Mouse (Mus musculus): ENCODE measurements around the gene Thrsp. TPM values are rescaled to one million over a fixed set of nuclear protein-coding genes. Genes with fewer than 3 reads are reported as not detected.
A peak's percentile ranks its signal among the peaks of the same experiment; 100 is the strongest.
"Not testable (repeated sequence)": the region's sequence is repeated elsewhere in the genome, so short reads cannot be mapped to it uniquely, and the experiment has no call there.

Thrsp gene
- polyA plus RNA-seq, 1 experiment: 13.1 TPM

DNA sequence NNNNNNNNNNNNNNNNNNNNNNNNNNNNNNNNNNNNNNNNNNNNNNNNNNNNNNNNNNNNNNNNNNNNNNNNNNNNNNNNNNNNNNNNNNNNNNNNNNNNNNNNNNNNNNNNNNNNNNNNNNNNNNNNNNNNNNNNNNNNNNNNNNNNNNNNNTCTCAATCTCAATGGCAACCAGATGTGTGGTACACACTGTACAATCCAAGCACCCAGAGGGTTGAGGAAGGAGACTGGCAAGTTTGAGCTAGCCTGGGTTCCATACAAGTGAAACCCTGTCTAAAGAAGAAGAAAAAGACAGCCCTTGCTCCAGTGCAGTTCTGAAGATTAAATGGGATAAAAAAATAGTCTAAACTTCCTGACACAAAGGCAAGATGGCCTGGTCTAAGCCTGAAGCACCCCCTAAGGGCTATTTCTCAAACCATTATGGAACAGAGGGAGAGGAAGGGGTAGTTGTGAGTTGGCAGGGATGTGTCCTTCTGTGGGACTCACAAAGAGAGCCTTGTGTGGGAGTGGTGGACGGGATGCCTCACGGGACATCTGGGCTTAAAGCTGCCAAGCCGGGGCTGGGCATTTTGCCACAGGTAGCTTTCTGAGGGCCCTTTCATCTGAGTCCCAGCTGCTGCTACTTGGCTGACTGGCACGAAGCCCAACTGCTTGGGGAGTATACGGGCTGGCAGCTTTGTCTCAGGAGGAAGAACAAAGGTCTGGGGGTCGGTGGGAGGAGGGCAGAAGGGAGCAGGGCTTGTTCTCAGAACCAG lies 28.8 kb upstream of the Thrsp start:
- WGBS: 7% methylated on average over 6 of the region's 6 CpGs
- Histone ChIP-seq H3K4me1 (ENCODE audit: control insufficient read depth, insufficient read depth, low read length) (no peaks in the 10 kb centered on the region; the same call in 1 of the 2 replicates), H3K27ac (ENCODE audit: control insufficient read depth, insufficient read depth, low read depth, low read length, poor library complexity) (no peak overlapping the region), H3K4me3 (replicated peaks; ENCODE audit: control insufficient read depth, low read depth, low read length) (no peak overlapping the region)
- no peak for TF ChIP-seq POLR2A (IDR thresholded peaks at IDR 0.05; ENCODE audit: borderline replicate concordance, control insufficient read depth, low read depth, low read length)
- TF ChIP-seq CTCF (IDR thresholded peaks at IDR 0.05; ENCODE audit: control insufficient read depth, insufficient read depth, low read length): no peak

DNA sequence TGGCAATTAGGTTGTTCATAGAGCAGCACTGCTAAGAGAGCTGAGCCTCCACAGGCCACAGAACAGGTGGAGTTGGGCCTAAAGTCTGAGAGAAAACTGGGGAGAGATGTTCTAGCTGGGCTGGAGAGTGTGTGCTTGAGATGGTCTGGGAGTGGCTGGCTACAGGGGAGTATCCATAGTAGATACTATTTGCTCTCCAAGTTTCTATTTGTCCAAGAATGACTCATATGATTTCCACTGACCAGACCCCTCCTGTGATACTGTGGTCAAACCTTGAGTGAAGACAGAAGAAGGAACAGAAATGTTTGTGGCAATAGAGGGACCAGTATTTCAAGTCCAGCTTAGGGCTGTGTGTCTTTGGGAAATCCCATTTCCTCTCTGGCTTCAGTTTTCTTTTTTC lies 21.5 kb upstream of the Thrsp start:
- Histone ChIP-seq H3K4me3 (replicated peaks; ENCODE audit: control insufficient read depth, low read depth, low read length) (no peak overlapping the region), H3K4me1 (ENCODE audit: control insufficient read depth, insufficient read depth, low read length) (no peaks in the 10 kb centered on the region; the same call in 1 of the 2 replicates), H3K27ac (ENCODE audit: control insufficient read depth, insufficient read depth, low read depth, low read length, poor library complexity) (no peak overlapping the region)
- no peak for TF ChIP-seq POLR2A (IDR thresholded peaks at IDR 0.05; ENCODE audit: borderline replicate concordance, control insufficient read depth, low read depth, low read length)
- TF ChIP-seq CTCF (IDR thresholded peaks at IDR 0.05; ENCODE audit: control insufficient read depth, insufficient read depth, low read length): no peak

DNA sequence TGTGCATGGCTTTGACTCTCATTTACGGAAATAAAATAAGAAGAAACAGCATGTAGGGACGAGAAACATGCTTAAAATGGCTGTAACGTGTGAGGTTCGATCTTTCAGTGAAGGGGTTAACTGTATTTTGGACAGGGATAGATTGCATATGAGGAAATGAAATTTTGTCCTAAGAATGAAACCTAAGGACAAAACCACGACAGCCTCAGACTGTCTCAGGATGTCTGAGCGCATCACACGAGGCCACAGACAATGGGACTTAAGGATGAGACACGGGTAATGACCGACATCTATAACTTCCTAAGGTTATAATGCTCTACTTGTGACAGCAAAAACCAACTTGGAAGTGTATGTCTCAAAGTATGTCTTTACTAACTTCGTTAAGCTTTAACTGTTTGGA lies 17.0 kb upstream of the Thrsp start:
- no peak for TF ChIP-seq POLR2A (IDR thresholded peaks at IDR 0.05; ENCODE audit: borderline replicate concordance, control insufficient read depth, low read depth, low read length)
- no peak for TF ChIP-seq CTCF (IDR thresholded peaks at IDR 0.05; ENCODE audit: control insufficient read depth, insufficient read depth, low read length)
- no peak overlapping the region for H3K4me3 ChIP-seq (replicated peaks; ENCODE audit: control insufficient read depth, low read depth, low read length)
- H3K27ac ChIP-seq (ENCODE audit: control insufficient read depth, insufficient read depth, low read depth, low read length, poor library complexity): no peak overlapping the region
- no peaks in the 10 kb centered on the region for H3K4me1 ChIP-seq (ENCODE audit: control insufficient read depth, insufficient read depth, low read length)
- whole genome bisulfite sequencing: 62% methylated on average over 10 of the region's 10 CpGs

DNA sequence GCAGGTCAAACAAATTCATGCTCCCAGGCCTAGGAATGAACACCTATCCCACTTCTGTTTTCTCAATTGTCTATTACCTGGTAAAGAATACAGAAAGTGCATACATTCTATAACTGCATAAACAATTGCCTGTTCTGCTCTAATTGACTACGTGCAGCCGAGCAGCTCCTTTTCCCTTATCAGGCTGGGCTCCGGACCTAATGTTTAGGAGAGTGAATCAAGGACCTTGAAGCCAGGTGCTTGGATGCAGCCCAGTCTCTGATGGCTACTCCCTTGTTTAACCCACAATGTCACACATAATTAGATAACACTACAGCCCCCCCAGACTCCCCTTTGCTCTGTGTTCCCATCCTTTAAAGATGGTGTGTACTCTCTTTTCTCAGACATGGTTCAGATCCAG lies 16.0 kb upstream of the Thrsp start:
- not testable (repeated sequence) for H3K4me1 ChIP-seq (ENCODE audit: control insufficient read depth, insufficient read depth, low read length); H3K4me3 ChIP-seq (replicated peaks; ENCODE audit: control insufficient read depth, low read depth, low read length); H3K27ac ChIP-seq (ENCODE audit: control insufficient read depth, insufficient read depth, low read depth, low read length, poor library complexity)
- WGBS: 81% methylated on average over 3 of the region's 3 CpGs

DNA sequence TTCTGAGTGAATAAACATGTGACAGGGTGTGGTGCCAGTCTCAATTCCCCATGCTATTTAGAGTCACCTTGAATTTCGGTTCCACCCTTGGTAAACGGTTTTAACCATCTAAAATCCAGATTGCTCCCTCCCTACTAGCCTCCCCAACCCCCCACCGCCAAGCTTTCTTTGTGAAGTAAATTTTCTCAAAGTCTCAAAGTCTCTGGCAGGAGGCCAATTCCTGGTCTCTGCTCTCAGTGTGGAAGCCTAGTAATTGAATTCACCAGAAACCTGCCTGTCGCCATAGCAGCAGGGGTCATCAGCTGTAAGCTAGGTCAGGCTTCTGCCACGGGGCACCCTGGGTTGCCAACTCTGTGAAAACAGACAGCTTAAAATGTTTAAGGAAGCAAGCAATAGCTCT lies 12.2 kb upstream of the Thrsp start:
- TF ChIP-seq POLR2A (IDR thresholded peaks at IDR 0.05; ENCODE audit: borderline replicate concordance, control insufficient read depth, low read depth, low read length) (no peak), CTCF (IDR thresholded peaks at IDR 0.05; ENCODE audit: control insufficient read depth, insufficient read depth, low read length) (no peak)
- 21% methylated on average over 5 of the region's 5 CpGs for WGBS
- H3K27ac ChIP-seq (ENCODE audit: control insufficient read depth, insufficient read depth, low read depth, low read length, poor library complexity): peak overlapping the region; percentile 13; the same call in 1 of the 2 replicates
- H3K4me3 ChIP-seq (replicated peaks; ENCODE audit: control insufficient read depth, low read depth, low read length): no peak overlapping the region
- no peaks in the 10 kb centered on the region for H3K4me1 ChIP-seq (ENCODE audit: control insufficient read depth, insufficient read depth, low read length)

DNA sequence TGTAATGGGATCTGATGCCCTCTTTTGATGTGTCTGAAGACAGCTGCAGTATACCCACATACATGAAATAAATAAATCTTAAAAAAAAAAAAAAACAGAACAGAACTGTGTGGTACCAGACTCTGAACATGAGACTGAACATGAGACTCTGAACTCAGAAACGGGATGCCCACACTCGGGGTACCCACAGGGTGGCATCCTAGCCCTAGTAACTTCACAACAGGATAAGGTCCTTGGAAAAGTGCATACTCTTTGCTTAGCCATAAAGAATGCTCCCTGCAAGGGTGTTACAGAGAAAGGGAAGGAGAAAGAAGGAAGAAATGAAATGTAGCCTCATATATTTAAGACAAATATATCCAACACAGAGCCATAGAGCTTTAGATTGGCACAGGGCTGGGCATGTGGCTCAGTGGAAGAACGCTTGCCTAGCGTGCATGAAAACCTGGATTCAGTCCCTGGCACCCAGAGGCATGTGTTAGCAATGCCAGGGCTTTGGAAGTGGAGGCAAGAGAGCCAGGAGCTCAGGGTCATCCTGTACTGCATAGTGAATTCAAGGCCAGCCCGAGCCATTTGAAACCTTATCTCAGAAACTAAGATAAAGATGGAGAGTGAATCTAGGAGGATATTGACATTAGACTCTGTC lies 10.4 kb upstream of the Thrsp start:
- WGBS: 71% methylated on average over 5 of the region's 5 CpGs
- H3K4me1 ChIP-seq (ENCODE audit: control insufficient read depth, insufficient read depth, low read length): no peaks in the 10 kb centered on the region
- no peak overlapping the region for H3K4me3 ChIP-seq (replicated peaks; ENCODE audit: control insufficient read depth, low read depth, low read length)
- no peak for TF ChIP-seq POLR2A (IDR thresholded peaks at IDR 0.05; ENCODE audit: borderline replicate concordance, control insufficient read depth, low read depth, low read length)
- TF ChIP-seq CTCF (IDR thresholded peaks at IDR 0.05; ENCODE audit: control insufficient read depth, insufficient read depth, low read length): 0 out of 2 replicates have a peak, but pooled peaks have one; percentile 17
- no peak overlapping the region for H3K27ac ChIP-seq (ENCODE audit: control insufficient read depth, insufficient read depth, low read depth, low read length, poor library complexity)

DNA sequence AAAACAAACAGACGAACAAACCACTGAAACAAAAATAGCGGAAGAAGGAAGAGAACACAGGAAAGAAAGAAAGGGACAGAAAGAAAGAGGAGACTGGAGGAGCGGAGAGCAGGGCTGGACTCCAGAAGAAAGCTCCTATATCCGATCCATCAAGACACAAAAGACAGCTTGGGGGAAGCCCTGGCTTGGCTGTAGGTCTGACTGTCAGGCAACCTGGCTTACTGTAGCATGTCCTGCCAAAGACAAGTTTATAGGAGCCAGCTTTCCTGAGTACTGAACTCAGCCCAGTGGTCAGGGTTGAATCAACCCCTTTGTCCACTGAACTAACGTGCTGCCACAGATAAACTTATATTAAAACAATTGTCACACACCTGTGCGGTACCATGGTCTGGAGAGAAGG lies 9.8 kb upstream of the Thrsp start:
- 83% methylated on average over 6 of the region's 6 CpGs for WGBS
- H3K4me1 ChIP-seq (ENCODE audit: control insufficient read depth, insufficient read depth, low read length): no peaks in the 10 kb centered on the region
- no peak overlapping the region for H3K27ac ChIP-seq (ENCODE audit: control insufficient read depth, insufficient read depth, low read depth, low read length, poor library complexity)
- TF ChIP-seq POLR2A (IDR thresholded peaks at IDR 0.05; ENCODE audit: borderline replicate concordance, control insufficient read depth, low read depth, low read length) (no peak), CTCF (IDR thresholded peaks at IDR 0.05; ENCODE audit: control insufficient read depth, insufficient read depth, low read length) (no peak)
- no peak overlapping the region for H3K4me3 ChIP-seq (replicated peaks; ENCODE audit: control insufficient read depth, low read depth, low read length)

DNA sequence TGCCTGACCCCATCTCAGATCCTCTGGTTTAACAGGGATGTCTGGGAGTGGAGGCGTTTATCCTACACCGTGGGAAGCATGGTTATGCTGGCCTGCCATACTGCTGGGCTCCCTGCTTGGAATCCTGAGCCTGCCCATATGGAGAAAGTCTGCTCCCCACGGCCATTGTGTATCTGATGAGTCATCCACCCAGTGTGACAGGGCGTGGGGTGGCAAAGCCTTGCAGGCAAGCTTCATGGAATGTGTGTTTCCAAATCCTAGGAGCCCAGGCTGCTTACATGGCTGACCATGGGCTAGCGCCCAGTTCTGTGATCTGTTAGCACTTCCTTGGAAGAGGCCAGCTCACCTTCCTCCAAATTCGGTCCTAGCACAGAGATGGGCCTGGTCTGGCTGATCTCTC lies 9.0 kb upstream of the Thrsp start:
- 71% methylated on average over 6 of the region's 6 CpGs for WGBS
- no peak overlapping the region for H3K27ac ChIP-seq (ENCODE audit: control insufficient read depth, insufficient read depth, low read depth, low read length, poor library complexity)
- no peaks in the 10 kb centered on the region for H3K4me1 ChIP-seq (ENCODE audit: control insufficient read depth, insufficient read depth, low read length)
- TF ChIP-seq POLR2A (IDR thresholded peaks at IDR 0.05; ENCODE audit: borderline replicate concordance, control insufficient read depth, low read depth, low read length) (no peak), CTCF (IDR thresholded peaks at IDR 0.05; ENCODE audit: control insufficient read depth, insufficient read depth, low read length) (no peak)
- H3K4me3 ChIP-seq (replicated peaks; ENCODE audit: control insufficient read depth, low read depth, low read length): no peak overlapping the region
